Mouse (Mus musculus): Measurements from ENCODE around the gene Anks1b.

GRCm38 (mm10) chr10:90697413-90697812, 824.1 kb downstream of the Anks1b start:
- TF ChIP-seq CTCF (IDR thresholded peaks at IDR 0.05; ENCODE audit: extremely low read depth, insufficient read depth, insufficient read length, insufficient replicate concordance), result no peak
- TF ChIP-seq POLR2A (IDR thresholded peaks at IDR 0.05; ENCODE audit: low read depth, low read length), result no peak
